Mouse (Mus musculus): ENCODE results near the gene Tnfaip3. TPM values are rescaled to one million over a fixed set of nuclear protein-coding genes. Genes with fewer than 3 reads are reported as not detected.

Gene Tnfaip3
- polyA plus RNA-seq, 1 experiment from 2014 or later = 1.8 TPM

GRCm38 (mm10) chr10:19011832-19012440 is 3.5 kb downstream of the Tnfaip3 start:
- H3K27me3 ChIP-seq = peaks cover 17% of the 10 kb centered on the region
- 81% methylated on average over 7 of the region's 7 CpGs for WGBS

GRCm38 (mm10) chr10:19010414-19010813 is 5.0 kb downstream of the Tnfaip3 start:
- Histone ChIP-seq H3K4me3 (no peak overlapping the region), H3K36me3 (no peaks in the 10 kb centered on the region; the same call in 1 of the 2 replicates), H3K9me3 (no peaks in the 10 kb centered on the region), H3K9ac (replicated peaks) (no peak overlapping the region), H3K4me2 (replicated peaks) (no peak overlapping the region), H3K27me3 (peaks cover 6% of the 10 kb centered on the region; the same call in 1 of the 2 replicates), H3K4me1 (0 out of 2 replicates have a peak, but pooled peaks cover 6% of the 10 kb centered on the region), H3K27ac (replicated peaks) (no peak overlapping the region)
- WGBS = 92% methylated on average over 8 of the region's 8 CpGs
- no peak for ATAC-seq (ENCODE audit: low FRiP score, low read depth)

More at GRCm38 (mm10) chr10:19011832-19012440, 3.5 kb downstream of the Tnfaip3 start:
- Histone ChIP-seq H3K4me3 (no peak overlapping the region), H3K9me3 (no peaks in the 10 kb centered on the region), H3K4me1 (0 out of 2 replicates have a peak, but pooled peaks cover 9% of the 10 kb centered on the region), H3K4me2 (replicated peaks) (no peak overlapping the region), H3K27ac (replicated peaks) (no peak overlapping the region), H3K9ac (replicated peaks) (no peak overlapping the region), H3K36me3 (no peaks in the 10 kb centered on the region)
- ATAC-seq (ENCODE audit: low FRiP score, low read depth) = no peak

GRCm38 (mm10) chr10:19009186-19009672 is 6.2 kb downstream of the Tnfaip3 start:
- Histone ChIP-seq H3K9ac (replicated peaks) (no peak overlapping the region), H3K4me3 (no peak overlapping the region), H3K4me2 (replicated peaks) (no peak overlapping the region), H3K27ac (replicated peaks) (no peak overlapping the region), H3K36me3 (peaks cover 11% of the 10 kb centered on the region), H3K9me3 (no peaks in the 10 kb centered on the region), H3K4me1 (0 out of 2 replicates have a peak, but pooled peaks cover 2% of the 10 kb centered on the region), H3K27me3 (peaks cover 6% of the 10 kb centered on the region; the same call in 1 of the 2 replicates)
- WGBS = 76% methylated on average over 8 of the region's 8 CpGs
- no peak for ATAC-seq (ENCODE audit: low FRiP score, low read depth)

- peaks cover 11% of the 10 kb centered on the region for H3K36me3 ChIP-seq
- 96% methylated on average over 4 of the region's 4 CpGs for WGBS
- no peaks in the 10 kb centered on the region for H3K9me3 ChIP-seq
- no peak for ATAC-seq (ENCODE audit: low FRiP score, low read depth)
- no peaks in the 10 kb centered on the region for H3K4me1 ChIP-seq
- H3K4me3 ChIP-seq = no peak overlapping the region
- no peak overlapping the region for H3K4me2 ChIP-seq (replicated peaks)
- H3K9ac ChIP-seq (replicated peaks) = no peak overlapping the region
- H3K27me3 ChIP-seq = peaks cover 6% of the 10 kb centered on the region; the same call in 1 of the 2 replicates
- no peak overlapping the region for H3K27ac ChIP-seq (replicated peaks)
These were observed 6.9 kb downstream of the Tnfaip3 start for GRCm38 (mm10) chr10:19008607-19008940.

- Histone ChIP-seq H3K9ac (replicated peaks) (no peak overlapping the region), H3K9me3 (no peaks in the 10 kb centered on the region), H3K4me2 (replicated peaks) (no peak overlapping the region), H3K4me3 (no peak overlapping the region), H3K4me1 (no peaks in the 10 kb centered on the region), H3K27me3 (peaks cover 1% of the 10 kb centered on the region; the same call in 1 of the 2 replicates), H3K36me3 (peaks cover 16% of the 10 kb centered on the region), H3K27ac (replicated peaks) (no peak overlapping the region)
- WGBS = 84% methylated on average over 8 of the region's 8 CpGs
- no peak for ATAC-seq (ENCODE audit: low FRiP score, low read depth)
These were observed 7.4 kb downstream of the Tnfaip3 start for GRCm38 (mm10) chr10:19007897-19008606.

- ATAC-seq (ENCODE audit: low FRiP score, low read depth) = no peak
- Histone ChIP-seq H3K4me3 (no peak overlapping the region), H3K27me3 (no peaks in the 10 kb centered on the region), H3K36me3 (peaks cover 22% of the 10 kb centered on the region), H3K27ac (replicated peaks) (no peak overlapping the region), H3K4me1 (no peaks in the 10 kb centered on the region), H3K9me3 (no peaks in the 10 kb centered on the region), H3K9ac (replicated peaks) (no peak overlapping the region), H3K4me2 (replicated peaks) (no peak overlapping the region)
- WGBS = 89% methylated on average over 12 of the region's 12 CpGs
These were observed 13.2 kb downstream of the Tnfaip3 start for GRCm38 (mm10) chr10:19002091-19002785.

- no peak overlapping the region for H3K27ac ChIP-seq (replicated peaks)
- no peaks in the 10 kb centered on the region for H3K4me1 ChIP-seq
- no peaks in the 10 kb centered on the region for H3K9me3 ChIP-seq
- no peak overlapping the region for H3K4me3 ChIP-seq
- no peaks in the 10 kb centered on the region for H3K27me3 ChIP-seq
- ATAC-seq (ENCODE audit: low FRiP score, low read depth) = no peak
- H3K36me3 ChIP-seq = peaks cover 13% of the 10 kb centered on the region; the same call in 1 of the 2 replicates
- no peak overlapping the region for H3K4me2 ChIP-seq (replicated peaks)
- H3K9ac ChIP-seq (replicated peaks) = no peak overlapping the region
- WGBS = 84% methylated on average over 2 of the region's 2 CpGs
These were observed 16.0 kb downstream of the Tnfaip3 start for GRCm38 (mm10) chr10:18999427-18999826.

- H3K9me3 ChIP-seq = no peaks in the 10 kb centered on the region
These were observed 19.1 kb downstream of the Tnfaip3 start for GRCm38 (mm10) chr10:18996331-18996730.

GRCm38 (mm10) chr10:18995465-18996261 is 19.8 kb downstream of the Tnfaip3 start:
- no peaks in the 10 kb centered on the region for H3K4me1 ChIP-seq
- H3K4me3 ChIP-seq = no peak overlapping the region
- no peak overlapping the region for H3K4me2 ChIP-seq (replicated peaks)
- H3K27ac ChIP-seq (replicated peaks) = no peak overlapping the region
- no peaks in the 10 kb centered on the region for H3K36me3 ChIP-seq
- WGBS = 90% methylated on average over 12 of the region's 12 CpGs
- ATAC-seq (ENCODE audit: low FRiP score, low read depth) = no peak
- H3K27me3 ChIP-seq = no peaks in the 10 kb centered on the region
- no peaks in the 10 kb centered on the region for H3K9me3 ChIP-seq
- H3K9ac ChIP-seq (replicated peaks) = no peak overlapping the region

More at GRCm38 (mm10) chr10:18996331-18996730, 19.1 kb downstream of the Tnfaip3 start:
- H3K36me3 ChIP-seq = no peaks in the 10 kb centered on the region
- no peak overlapping the region for H3K4me3 ChIP-seq
- H3K4me1 ChIP-seq = no peaks in the 10 kb centered on the region
- H3K27ac ChIP-seq (replicated peaks) = no peak overlapping the region
- no peaks in the 10 kb centered on the region for H3K27me3 ChIP-seq
- ATAC-seq (ENCODE audit: low FRiP score, low read depth) = no peak
- no peak overlapping the region for H3K9ac ChIP-seq (replicated peaks)
- H3K4me2 ChIP-seq (replicated peaks) = no peak overlapping the region

GRCm38 (mm10) chr10:18992971-18993370 is 22.5 kb downstream of the Tnfaip3 start:
- ATAC-seq (ENCODE audit: low FRiP score, low read depth) = no peak
- no peak overlapping the region for H3K9ac ChIP-seq (replicated peaks)
- H3K4me1 ChIP-seq = no peaks in the 10 kb centered on the region
- H3K4me3 ChIP-seq = no peak overlapping the region
- H3K36me3 ChIP-seq = no peaks in the 10 kb centered on the region
- 89% methylated on average over 4 of the region's 4 CpGs for WGBS
- H3K9me3 ChIP-seq = no peaks in the 10 kb centered on the region
- no peak overlapping the region for H3K27ac ChIP-seq (replicated peaks)
- no peak overlapping the region for H3K4me2 ChIP-seq (replicated peaks)
- H3K27me3 ChIP-seq = no peaks in the 10 kb centered on the region

- WGBS = 92% methylated on average over 4 of the region's 4 CpGs
These were observed 24.4 kb downstream of the Tnfaip3 start for GRCm38 (mm10) chr10:18991057-18991456.

More at GRCm38 (mm10) chr10:18991057-18991456, 24.4 kb downstream of the Tnfaip3 start:
- Histone ChIP-seq H3K4me3 (no peak overlapping the region), H3K36me3 (no peaks in the 10 kb centered on the region), H3K4me1 (peaks cover 4% of the 10 kb centered on the region; the same call in 1 of the 2 replicates), H3K9ac (replicated peaks) (no peak overlapping the region), H3K27ac (replicated peaks) (no peak overlapping the region), H3K27me3 (no peaks in the 10 kb centered on the region), H3K4me2 (replicated peaks) (no peak overlapping the region), H3K9me3 (no peaks in the 10 kb centered on the region)
- no peak for ATAC-seq (ENCODE audit: low FRiP score, low read depth)

All from midbrain, embryonic 12.5 days (tissue).